Mouse (Mus musculus): ENCODE measurements at regions not wholly inside any gene's neighbourhood (a gene's known extent, or its start where the extent isn't known, plus 50 kb on each side); places are given as distances from the start of the nearest gene placed in this dataset.
A peak's percentile ranks its signal among the peaks of the same experiment; 100 is the strongest.

GRCm38 (mm10) chr11:38886466-38886865 is 1650.7 kb upstream of the Tenm2 start:
- DNase-seq = no peak

- DNase-seq = no peak
Measured at GRCm38 (mm10) chr11:38861622-38862345, 1626.0 kb upstream of the Tenm2 start.

DNA sequence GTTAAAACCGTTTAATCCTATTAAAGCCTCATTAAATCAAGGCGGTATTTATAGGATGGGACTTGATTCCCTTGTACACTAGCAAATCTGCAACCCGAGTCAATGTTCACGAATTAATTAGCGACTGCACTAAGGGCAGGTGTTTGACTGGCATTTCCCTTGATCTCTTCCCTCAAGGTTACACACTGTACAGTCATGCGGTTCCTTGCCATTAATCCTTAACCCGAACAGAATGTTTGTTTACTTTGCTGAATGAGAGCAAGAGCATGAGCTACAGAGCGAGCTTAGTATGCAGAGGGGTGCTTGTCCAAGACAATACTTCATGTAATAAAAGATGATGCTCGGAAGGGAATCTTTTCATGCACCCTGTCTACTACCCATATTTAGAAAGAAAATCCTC is 1620.9 kb upstream of the Tenm2 start:
- DNase-seq = no peak

DNA sequence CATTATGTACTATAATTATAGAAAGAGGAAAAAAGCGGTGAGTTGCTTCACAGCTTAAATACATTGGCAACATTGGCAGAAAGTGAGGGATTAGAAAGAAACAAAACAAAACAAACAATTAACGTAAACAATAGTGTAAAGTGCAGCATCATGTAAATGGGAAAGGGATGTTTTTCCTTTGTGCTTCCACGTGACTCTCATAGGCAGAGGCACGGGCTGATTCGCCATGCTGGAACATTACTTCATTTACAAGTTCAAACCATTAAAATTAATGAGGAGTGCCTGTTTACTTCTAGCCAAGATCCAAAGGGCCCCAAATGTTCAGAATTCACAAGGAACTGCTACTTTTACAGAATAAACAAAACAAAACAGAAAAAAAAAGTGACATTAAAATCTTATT is 1593.4 kb upstream of the Tenm2 start:
- no peak for DNase-seq

DNA sequence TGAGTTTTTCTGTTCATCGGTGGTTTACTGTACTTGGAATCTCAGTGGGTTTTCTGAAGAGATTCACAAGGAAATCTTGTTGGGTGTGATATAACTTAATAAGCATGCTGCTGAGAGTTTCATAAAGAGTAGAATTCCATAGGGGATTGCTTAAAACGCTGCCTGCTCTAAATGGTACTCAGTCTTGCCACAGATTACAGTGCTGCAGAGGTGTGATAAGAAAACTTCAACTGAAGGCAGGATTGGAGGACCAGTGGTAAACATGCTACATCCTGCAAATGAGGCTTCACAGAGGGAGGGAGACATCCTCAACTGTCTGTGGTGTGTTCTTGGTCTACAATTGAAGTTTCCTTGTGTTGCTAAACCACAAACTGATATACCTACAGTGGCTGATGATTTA is 1592.6 kb upstream of the Tenm2 start:
- no peak for DNase-seq

DNA sequence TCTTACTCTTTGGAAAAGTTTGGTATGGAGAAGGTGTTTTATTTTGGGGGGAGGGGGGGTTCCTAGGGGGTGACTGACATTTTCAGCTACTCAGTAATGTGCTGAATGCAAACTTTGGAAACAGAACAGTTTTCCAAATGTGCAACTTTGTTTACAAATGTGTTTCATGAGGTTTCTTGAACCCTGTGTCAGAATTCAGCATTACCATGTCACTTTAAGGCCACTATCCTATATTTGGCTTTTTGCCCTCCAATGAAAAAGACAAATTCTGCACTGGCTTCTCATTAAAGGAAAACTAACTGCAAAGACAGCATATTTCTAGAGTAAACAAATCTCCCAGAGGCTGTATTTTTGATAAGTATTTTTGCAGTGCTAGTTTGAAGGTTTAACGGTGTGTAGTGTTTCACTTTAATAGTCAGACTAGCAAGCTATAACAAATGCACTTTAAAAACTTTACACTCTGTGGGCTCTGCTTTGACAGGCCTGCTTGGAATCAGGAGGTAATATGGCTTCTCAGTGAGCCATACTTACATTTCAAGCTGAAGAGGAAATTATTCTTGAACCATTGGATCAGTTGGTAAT is 1589.5 kb upstream of the Tenm2 start:
- DNase-seq = no peak

- DNase-seq = no peak
Measured at GRCm38 (mm10) chr11:38818141-38818540, 1582.4 kb upstream of the Tenm2 start.

GRCm38 (mm10) chr11:38783548-38783947 is 1547.8 kb upstream of the Tenm2 start:
- no peak for DNase-seq

GRCm38 (mm10) chr11:38779585-38779984 is 1543.8 kb upstream of the Tenm2 start:
- no peak for DNase-seq

DNA sequence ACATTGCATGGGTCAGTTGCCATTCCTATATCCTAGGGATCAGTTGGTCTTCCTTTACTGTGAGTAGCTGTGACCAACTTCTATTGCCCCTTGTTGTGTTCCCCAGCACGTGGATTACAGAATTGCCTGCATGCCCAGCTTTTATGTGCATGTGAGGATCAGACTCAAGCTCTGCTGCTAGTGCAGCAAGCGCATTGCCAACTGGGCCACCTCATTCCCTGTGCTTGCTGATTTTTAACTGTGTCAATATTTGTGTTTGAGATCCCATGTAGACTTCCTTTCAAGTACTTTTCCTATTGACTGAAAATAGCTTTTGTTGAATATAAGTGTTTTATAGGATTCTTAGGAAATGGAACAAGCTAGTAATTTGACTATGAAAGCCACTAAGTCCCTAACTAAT is 1526.5 kb upstream of the Tenm2 start:
- no peak for DNase-seq

DNA sequence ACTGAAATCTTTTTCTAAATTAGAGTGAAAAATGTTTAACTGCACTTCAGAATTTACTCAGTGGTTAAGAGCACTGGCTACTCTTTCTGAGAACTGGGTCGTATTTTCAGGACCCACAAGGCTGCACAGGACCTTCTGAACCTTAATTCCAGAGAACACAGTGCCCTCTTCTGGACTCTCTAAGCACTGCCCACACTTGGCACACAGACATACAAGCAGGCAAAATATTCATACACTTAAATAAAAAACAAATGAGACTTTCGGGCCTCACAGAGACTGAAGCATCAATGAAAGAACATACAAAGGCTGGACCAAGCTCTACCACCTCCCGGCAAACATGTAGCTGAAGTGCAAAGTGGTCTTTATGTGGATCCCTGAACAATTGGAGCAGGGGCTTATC is 1511.8 kb upstream of the Tenm2 start:
- peak; percentile 31 for DNase-seq

- DNase-seq = no peak
Measured at GRCm38 (mm10) chr11:38729101-38729500, 1493.3 kb upstream of the Tenm2 start.

DNA sequence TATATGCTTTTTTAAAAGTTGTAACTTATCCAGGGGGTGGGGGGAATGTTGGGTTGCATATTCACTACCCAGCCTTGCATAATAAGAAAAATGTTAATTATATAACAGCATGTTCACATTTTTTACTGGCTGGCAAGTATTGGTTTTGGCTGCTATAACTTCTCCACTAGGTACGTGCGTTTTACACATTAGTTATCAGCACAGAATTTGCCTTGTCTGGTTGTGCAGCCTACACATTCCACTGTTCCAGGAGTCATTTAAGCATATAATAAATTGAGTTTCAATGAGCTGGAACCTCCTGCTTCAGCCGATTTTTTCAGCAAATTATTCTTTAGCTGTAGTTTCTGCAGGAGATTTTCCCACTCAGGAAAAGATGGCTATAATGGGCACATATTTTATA is 1479.9 kb upstream of the Tenm2 start:
- no peak for DNase-seq

- no peak for DNase-seq
Measured at GRCm38 (mm10) chr11:38681264-38681663, 1445.5 kb upstream of the Tenm2 start.

GRCm38 (mm10) chr11:38673367-38674056 is 1437.7 kb upstream of the Tenm2 start:
- DNase-seq = no peak

Measured in heart, postnatal 4 days (tissue).